Mouse (Mus musculus) forebrain, embryonic 12.5 days (tissue): ENCODE data around the gene Osm. TPM values are rescaled to one million over a fixed set of nuclear protein-coding genes. Genes with fewer than 3 reads are reported as not detected.
A peak's percentile ranks its signal among the peaks of the same experiment; 100 is the strongest.

Experiments
- ATAC-seq: fragments of 200-750 bp; cut with Nextera tagmentation; 2 replicates; pipeline ENCODE4 v1.8.0; 2017; ENCODE audit warnings: moderate TSS enrichment; ENCODE audit not compliant: low FRiP score
- H3K27ac ChIP-seq: fragments of 300-500 bp; sonication (generic); 2 replicates; pipeline ENCODE4 v1.5.1; 2016; ENCODE audit warnings: mild to moderate bottlenecking
- H3K27me3 ChIP-seq: fragments of 300-500 bp; sonication (generic); 2 replicates; pipeline ENCODE4 v1.6.1; 2016; ENCODE audit warnings: mild to moderate bottlenecking
- H3K36me3 ChIP-seq: fragments of 300-500 bp; sonication (generic); replicated peaks from 2 replicates; pipeline ENCODE4 v1.6.1; 2016; ENCODE audit warnings: mild to moderate bottlenecking
- H3K4me1 ChIP-seq: fragments of 300-500 bp; sonication (generic); 2 replicates; pipeline ENCODE4 v1.6.1; 2016
- H3K4me2 ChIP-seq: fragments of 300-500 bp; sonication (generic); 2 replicates; pipeline ENCODE4 v1.6.1; 2016; ENCODE audit warnings: mild to moderate bottlenecking, moderate library complexity
- H3K4me3 ChIP-seq: fragments of 300-500 bp; sonication (generic); replicated peaks from 2 replicates; pipeline ENCODE4 v1.5.1; 2016; ENCODE audit warnings: mild to moderate bottlenecking
- H3K9ac ChIP-seq: fragments of 300-500 bp; sonication (generic); 2 replicates; pipeline ENCODE4 v1.6.1; 2016; ENCODE audit warnings: mild to moderate bottlenecking
- H3K9me3 ChIP-seq: fragments of 300-500 bp; sonication (generic); 2 replicates; pipeline ENCODE4 v1.6.1; 2016
- WGBS: fragments of 180-500 bp; shearing (Covaris S2); methylation state at CpG from one replicate; pipeline ENCODE4 v1.1.7; 2016; 5-methylcytosine and 5-hydroxymethylcytosine counted together
- polyA plus RNA-seq: library from polyadenylated mRNA; unstranded; fragments of >200 nt; fragmentation: Nextera tagmentation; extraction: Ambion mirVana; gene quantifications from 2 replicates; pipeline ENCODE4 v1.2.1, GENCODE M21; 2016

Gene Osm
- polyA plus RNA-seq, 1 experiment from 2014 or later, result not detected

DNA sequence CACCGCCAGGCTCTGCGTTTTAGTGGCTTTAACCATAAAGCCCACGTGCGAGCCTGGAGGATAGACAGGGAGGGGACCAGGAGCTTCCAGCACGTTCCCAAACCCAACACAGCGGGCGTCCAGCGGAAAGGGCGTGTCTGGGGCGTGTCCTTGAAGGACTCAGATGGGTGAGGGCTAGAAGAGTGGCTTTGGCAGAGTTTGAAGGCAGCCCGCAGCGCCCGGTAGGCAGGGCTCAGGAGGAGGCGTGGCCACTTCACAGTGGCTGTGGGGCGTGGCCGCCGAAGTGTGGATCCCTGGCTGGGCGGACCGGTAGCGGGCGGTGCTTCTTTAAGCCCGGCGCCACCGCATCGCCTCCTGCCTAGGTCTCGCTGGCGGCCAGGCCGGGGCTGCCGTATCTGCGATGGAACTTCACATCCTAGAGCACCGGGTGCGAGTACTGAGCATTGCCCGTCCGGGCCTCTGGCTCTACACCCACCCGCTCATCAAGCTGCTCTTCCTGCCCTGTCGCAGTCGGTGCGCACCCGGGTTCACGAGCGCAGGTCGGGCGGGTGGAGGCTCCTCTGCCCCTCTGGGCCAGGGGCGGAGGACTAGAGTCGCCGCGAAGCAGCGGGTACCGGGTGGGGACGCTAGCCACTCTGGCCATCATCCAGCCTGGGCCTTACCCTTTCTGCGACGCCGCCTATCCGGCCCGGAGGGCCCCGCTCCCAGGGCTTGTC lies 18.1 kb upstream of the Osm start, which contains the start of gene Castor1:
Castor1 (plus strand) TSS at position 312 of the 716 bp plus-strand sequence.
- Histone ChIP-seq H3K4me1 (peaks cover 9% of the 10 kb centered on the region; the same call in 1 of the 2 replicates), H3K36me3 (peaks cover 24% of the 10 kb centered on the region), H3K9ac (peak within 1 kb of the TSS; percentile 50), H3K27me3 (peaks cover 30% of the 10 kb centered on the region), H3K9me3 (no peaks in the 10 kb centered on the region), H3K27ac (no peak within 1 kb of the TSS), H3K4me2 (peak within 1 kb of the TSS; percentile 84), H3K4me3 (peak within 1 kb of the TSS; percentile 48)
- peak; percentile 91 for ATAC-seq
- 2% methylated on average over 56 of the region's 56 CpGs for WGBS

DNA sequence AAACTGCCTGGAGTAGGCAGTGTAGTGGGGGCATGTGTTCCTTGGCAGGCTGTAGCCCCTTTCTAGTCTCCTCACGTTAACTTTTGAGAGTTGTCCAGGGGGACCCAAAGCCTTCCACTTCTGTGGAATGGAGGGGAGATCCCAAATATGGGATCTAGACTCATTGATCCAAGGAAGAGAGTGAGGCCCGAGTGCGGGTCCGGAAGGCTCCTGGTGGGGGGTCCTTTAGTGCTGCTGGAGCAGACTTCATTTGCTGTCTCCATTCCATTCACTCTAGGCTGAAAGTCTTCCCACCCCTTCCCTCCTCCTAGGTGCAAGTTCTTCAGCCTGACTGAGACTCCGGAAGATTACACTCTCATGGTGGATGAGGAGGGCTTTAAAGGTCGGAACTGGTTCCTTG lies 17.6 kb upstream of the Osm start:
- Histone ChIP-seq H3K4me1 (peaks cover 9% of the 10 kb centered on the region; the same call in 1 of the 2 replicates), H3K27me3 (peaks cover 30% of the 10 kb centered on the region), H3K27ac (no peak overlapping the region), H3K4me2 (peak overlapping the region; percentile 84), H3K9ac (peak overlapping the region; percentile 50; the same call in 1 of the 2 replicates), H3K9me3 (no peaks in the 10 kb centered on the region), H3K4me3 (peak overlapping the region; percentile 48), H3K36me3 (peaks cover 20% of the 10 kb centered on the region)
- no peak for ATAC-seq
- 4% methylated on average over 6 of the region's 6 CpGs for WGBS

DNA sequence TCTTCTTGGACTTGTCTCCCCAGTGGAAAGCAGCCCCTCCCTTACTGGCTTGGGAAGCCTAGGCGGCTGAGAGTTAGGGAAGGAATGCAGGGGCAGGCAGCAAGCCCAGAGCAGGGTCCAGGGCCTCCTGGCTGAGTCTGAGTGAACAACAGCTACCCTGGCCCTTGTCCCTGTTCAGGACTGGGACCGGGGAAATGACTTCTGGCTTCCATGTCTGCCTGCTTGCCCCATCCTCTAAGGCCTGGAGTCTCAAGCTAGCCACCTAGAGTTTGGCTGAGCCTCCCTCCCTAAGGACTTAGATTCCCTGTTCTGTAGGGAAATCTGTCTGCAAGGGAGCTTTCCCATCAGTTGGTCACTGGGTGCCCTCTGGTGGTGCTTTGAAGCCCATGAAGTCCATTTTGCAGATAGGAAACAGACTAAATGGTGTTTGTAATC lies 16.9 kb upstream of the Osm start:
- ATAC-seq, result no peak
- Histone ChIP-seq H3K4me1 (peaks cover 9% of the 10 kb centered on the region; the same call in 1 of the 2 replicates), H3K27ac (no peak overlapping the region), H3K4me3 (no peak overlapping the region), H3K36me3 (peaks cover 13% of the 10 kb centered on the region), H3K4me2 (no peak overlapping the region), H3K9ac (no peak overlapping the region), H3K9me3 (no peaks in the 10 kb centered on the region), H3K27me3 (peaks cover 30% of the 10 kb centered on the region)
- 16% methylated on average over 2 of the region's 2 CpGs for WGBS

DNA sequence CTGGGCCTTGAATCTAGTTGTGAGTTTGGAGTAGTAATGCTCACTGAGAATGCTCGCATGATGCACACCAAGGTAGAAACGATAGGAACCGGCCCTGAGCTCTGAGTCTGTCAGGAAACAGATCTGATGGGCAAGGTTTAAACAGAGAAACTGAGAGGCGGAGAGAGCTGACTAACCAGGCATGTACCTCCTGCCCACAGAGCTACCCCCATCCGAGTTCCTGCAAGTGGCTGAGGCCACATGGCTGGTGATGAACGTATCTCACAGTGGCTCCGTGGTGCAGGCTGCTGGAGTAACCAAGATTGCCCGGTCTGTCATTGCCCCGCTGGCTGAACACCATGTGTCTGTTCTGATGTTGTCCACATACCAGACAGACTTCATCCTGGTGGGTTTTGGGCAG lies 16.3 kb upstream of the Osm start:
- no peak overlapping the region for H3K4me2 ChIP-seq
- H3K9ac ChIP-seq, result no peak overlapping the region
- H3K4me3 ChIP-seq, result no peak overlapping the region
- WGBS, result 62% methylated on average over 9 of the region's 9 CpGs
- no peaks in the 10 kb centered on the region for H3K9me3 ChIP-seq
- peaks cover 7% of the 10 kb centered on the region for H3K36me3 ChIP-seq
- no peak for ATAC-seq
- peaks cover 30% of the 10 kb centered on the region for H3K27me3 ChIP-seq
- peaks cover 9% of the 10 kb centered on the region; the same call in 1 of the 2 replicates for H3K4me1 ChIP-seq
- H3K27ac ChIP-seq, result no peak overlapping the region

DNA sequence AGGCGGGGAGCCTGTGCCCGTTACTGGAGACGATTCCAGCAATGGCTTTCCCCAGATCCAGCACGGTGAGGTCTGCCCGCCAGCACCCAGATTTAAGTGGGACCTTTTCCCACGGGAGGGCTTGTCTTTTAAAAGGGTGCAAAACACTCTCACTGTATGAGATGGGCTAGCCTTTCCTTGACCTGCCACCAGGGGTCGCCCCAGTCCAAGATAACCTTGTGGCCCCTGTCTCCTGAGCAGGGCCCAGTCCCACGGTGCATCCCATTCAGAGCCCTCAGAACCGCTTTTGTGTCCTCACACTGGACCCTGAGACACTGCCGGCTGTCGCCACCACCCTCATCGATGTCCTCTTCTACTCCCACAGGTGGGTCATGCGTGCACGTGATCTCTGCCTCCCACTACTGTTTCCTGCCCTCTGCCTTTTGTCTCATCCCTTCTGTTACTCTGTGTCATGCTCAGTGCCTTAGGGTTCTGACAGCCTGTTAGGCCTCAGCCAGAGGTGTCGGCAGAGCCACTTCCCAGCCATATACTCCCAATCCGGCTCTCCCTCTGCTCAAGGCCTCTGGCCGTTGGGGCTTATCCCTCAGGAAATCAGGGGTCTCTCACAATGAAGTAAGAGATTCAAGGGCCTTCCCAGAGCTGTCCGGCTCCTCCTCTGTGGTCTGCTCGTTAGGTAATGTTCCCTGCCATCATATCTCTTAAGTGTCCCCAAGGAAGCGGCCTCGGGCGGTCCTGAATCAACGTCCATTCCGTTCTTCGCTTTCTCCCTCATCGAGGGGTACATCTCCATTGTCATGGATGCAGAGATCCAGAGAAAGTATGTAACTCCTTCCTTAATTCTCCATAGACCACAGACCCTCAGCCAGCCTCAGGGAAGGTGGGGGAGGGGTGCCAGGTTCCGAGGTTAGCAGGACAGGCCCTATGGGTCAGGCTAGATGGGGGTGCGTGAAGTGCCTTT lies 15.5 kb upstream of the Osm start:
- Histone ChIP-seq H3K27ac (no peak overlapping the region), H3K9me3 (no peaks in the 10 kb centered on the region), H3K27me3 (peaks cover 30% of the 10 kb centered on the region), H3K4me3 (no peak overlapping the region), H3K4me2 (no peak overlapping the region), H3K9ac (no peak overlapping the region), H3K36me3 (no peaks in the 10 kb centered on the region), H3K4me1 (peaks cover 9% of the 10 kb centered on the region; the same call in 1 of the 2 replicates)
- peak; percentile 36; the same call in 1 of the 2 replicates for ATAC-seq
- WGBS, result 44% methylated on average over 28 of the region's 28 CpGs

DNA sequence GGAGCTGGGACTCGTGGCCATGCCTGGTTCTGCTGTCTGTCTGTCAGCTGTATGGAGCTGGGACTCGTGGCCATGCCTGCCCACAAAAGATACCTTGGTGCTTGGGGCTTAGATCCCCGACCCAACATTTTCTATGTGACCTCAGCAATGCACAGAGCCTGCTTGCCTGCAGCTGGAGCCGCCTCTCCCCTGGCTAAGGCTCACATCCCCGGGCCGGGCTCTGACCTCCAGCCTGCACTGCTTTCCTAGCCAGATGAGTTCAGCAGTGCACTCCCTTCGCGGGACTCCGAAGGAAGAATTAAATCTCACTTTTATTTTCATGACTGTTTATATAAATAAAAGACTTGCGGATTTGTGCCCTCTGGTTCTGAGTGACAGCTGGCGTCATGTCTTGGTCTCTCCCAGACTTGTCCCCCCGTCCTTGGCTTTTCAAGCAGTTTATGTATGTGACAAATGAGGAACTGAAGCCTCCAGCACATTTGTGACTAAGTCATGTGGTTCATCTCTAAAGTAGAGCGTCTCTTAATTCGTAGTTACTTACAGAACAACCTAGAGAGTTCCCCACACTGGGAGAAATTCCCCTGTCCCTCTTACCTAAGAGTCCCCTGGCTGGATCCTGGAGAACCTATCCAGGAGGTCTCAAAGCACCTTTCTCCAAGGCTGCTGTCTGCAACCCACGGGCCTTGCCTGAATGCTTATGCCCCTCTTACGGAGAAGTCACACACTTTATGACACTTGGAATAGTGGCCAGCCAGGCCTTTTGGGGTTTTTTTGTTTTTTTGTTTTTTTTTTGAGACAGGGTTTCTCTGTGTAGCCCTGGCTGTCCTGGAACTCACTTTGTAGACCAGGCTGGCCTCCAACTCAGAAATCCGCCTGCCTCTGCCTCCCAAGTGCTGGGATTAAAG lies 13.9 kb upstream of the Osm start:
- 77% methylated on average over 17 of the region's 17 CpGs for whole genome bisulfite sequencing
- Histone ChIP-seq H3K4me1 (peaks cover 9% of the 10 kb centered on the region; the same call in 1 of the 2 replicates), H3K36me3 (no peaks in the 10 kb centered on the region), H3K9me3 (no peaks in the 10 kb centered on the region), H3K4me2 (no peak overlapping the region), H3K4me3 (no peak overlapping the region), H3K9ac (no peak overlapping the region), H3K27ac (no peak overlapping the region), H3K27me3 (peaks cover 29% of the 10 kb centered on the region)
- ATAC-seq, result no peak

DNA sequence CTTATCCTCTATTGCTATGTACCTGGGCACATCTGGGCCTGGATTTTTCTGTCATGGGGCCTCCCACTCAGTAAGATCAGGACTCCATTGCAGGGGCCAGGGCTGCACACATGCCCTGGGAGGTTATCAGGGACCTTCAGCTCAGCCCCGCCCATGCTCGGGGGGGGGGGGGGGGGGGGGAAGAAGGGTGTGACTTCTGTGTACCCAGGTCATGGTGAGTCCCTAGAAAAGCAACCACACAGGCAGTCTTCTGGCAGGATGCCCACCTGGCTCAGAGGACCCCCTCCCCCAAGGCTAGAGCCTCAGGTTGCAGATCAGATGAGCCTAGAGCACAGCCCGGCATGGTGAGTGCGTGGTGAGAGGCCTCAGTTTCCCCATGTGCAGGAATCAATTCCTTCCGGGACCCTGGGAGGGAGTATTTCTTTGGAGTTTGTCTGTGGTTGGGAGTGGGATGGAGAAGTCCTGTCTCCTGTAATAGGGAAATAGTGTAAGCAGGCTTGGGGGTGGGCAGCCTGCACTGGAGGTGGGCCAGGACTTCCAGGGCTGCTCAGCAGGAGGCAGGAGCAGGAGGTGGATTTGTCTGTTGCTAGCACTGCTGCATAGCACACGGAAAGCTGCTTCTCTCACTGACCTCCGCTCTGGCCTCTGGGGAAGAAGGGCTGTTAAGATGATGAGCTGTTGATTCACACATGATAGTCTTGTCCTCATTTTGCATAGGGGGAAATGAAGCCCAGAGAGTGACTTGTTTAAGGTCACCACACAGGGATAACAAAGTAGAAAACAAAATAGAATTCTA lies 12.6 kb upstream of the Osm start:
- no peak for ATAC-seq
- no peaks in the 10 kb centered on the region for H3K9me3 ChIP-seq
- no peak overlapping the region for H3K9ac ChIP-seq
- H3K4me1 ChIP-seq, result peaks cover 1% of the 10 kb centered on the region; the same call in 1 of the 2 replicates
- no peak overlapping the region for H3K4me2 ChIP-seq
- WGBS, result 30% methylated on average over 7 of the region's 7 CpGs
- no peak overlapping the region for H3K4me3 ChIP-seq
- H3K27ac ChIP-seq, result no peak overlapping the region
- no peaks in the 10 kb centered on the region for H3K36me3 ChIP-seq
- H3K27me3 ChIP-seq, result peaks cover 18% of the 10 kb centered on the region

DNA sequence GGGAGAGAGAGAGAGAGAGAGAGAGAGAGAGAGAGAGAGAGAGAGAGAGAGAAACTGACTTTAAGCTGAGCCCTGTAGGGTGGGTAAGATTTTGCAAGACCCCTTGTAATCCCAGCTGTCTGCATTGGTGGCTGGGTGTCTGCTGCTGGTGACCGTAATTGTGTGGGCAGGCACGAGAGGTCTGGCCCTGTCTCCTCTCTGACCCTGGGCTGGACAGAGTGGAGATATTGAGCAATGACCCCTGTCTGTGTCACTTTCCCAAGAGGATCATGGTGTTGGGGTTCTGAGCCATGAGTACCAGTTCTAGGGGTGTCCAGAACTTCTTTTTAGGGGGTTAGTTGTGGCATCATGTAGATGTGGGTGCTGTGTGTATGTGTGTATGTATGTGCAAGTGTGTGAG lies 12.0 kb upstream of the Osm start:
- Histone ChIP-seq H3K4me2 (no peak overlapping the region), H3K9ac (no peak overlapping the region), H3K4me1 (no peaks in the 10 kb centered on the region), H3K27me3 (peaks cover 11% of the 10 kb centered on the region), H3K36me3 (no peaks in the 10 kb centered on the region), H3K27ac (no peak overlapping the region), H3K4me3 (no peak overlapping the region), H3K9me3 (no peaks in the 10 kb centered on the region)
- no peak for ATAC-seq
- WGBS, result 54% methylated on average over 2 of the region's 2 CpGs

DNA sequence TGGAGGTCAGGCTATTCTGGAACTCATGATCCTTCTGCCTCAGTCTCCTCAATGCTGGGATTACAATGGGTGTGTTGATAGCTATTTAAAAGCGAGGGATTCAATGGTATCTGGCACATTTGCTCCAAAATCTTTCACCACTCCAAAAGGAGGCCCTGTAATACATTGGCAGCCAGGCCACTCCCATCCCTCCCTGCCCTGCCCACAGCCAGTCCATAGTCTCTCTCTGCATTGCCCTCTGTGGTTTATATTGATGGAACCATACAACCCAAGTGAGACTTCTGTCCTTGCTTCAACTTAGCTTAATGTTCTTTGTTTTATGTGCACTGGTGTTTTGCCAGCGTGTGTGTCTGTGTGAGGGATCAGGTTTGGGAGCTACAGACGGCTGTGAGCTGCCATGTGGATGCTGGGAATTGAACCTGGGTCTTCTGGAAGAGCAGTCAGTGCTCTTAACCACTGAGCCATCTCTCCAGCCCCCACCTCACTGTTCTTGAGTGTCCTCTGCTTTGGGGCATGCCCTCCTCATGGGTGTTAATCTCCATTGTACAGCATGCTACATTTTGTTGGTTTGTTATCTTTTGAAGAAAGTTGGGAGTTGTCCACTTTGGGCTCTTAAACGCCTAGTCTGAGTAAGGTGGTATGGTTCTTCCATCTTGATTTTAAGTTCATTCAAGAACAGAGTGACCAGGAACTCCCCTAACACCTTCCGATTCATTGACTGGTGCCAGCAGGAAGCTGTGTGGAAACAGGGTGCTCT lies 9.5 kb upstream of the Osm start:
- H3K27me3 ChIP-seq, result no peaks in the 10 kb centered on the region; the same call in 1 of the 2 replicates
- ATAC-seq, result no peak
- no peaks in the 10 kb centered on the region for H3K36me3 ChIP-seq
- no peak overlapping the region for H3K4me2 ChIP-seq
- WGBS, result 80% methylated on average over 5 of the region's 5 CpGs
- H3K9me3 ChIP-seq, result no peaks in the 10 kb centered on the region
- H3K9ac ChIP-seq, result no peak overlapping the region
- H3K4me1 ChIP-seq, result no peaks in the 10 kb centered on the region
- no peak overlapping the region for H3K27ac ChIP-seq
- H3K4me3 ChIP-seq, result no peak overlapping the region

DNA sequence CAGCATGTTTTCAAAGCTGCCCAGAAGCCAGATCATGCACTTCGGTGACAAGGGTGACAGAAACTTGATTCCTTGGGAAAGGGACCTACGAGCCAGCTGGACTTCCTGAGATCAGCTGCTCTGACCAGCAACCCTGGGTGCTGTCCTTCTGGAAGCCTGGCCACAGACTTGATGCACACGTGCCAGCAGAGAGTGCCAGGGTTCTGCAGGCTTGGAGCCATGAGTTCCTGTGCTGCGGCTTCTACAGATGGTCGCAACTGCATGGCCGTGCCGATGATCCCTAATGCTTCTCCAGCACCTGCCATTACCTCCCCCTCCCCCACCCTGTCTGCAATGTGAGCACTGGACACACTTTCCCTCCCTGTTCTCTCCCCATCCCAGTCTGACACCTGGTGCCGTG lies 7.8 kb upstream of the Osm start:
- Histone ChIP-seq H3K4me1 (no peaks in the 10 kb centered on the region), H3K4me3 (no peak overlapping the region), H3K36me3 (no peaks in the 10 kb centered on the region), H3K27ac (no peak overlapping the region), H3K27me3 (no peaks in the 10 kb centered on the region), H3K9me3 (no peaks in the 10 kb centered on the region), H3K9ac (no peak overlapping the region), H3K4me2 (no peak overlapping the region)
- WGBS, result 64% methylated on average over 8 of the region's 8 CpGs
- no peak for ATAC-seq
